Mouse (Mus musculus): ENCODE measurements around the gene Igsf21.

Igsf21 gene

GRCm38 (mm10) chr4:140143884-140144525 lies 102.6 kb downstream of the Igsf21 start:
- DNase-seq (ENCODE audit: low spot score in 2 of 2), result peak in 1 of 2 experiments; percentile 35

- no peak for DNase-seq (ENCODE audit: low spot score in 2 of 2)
Measured at GRCm38 (mm10) chr4:140143178-140143577, 103.4 kb downstream of the Igsf21 start.

- no peak for DNase-seq (ENCODE audit: low spot score in 2 of 2)
Measured at GRCm38 (mm10) chr4:140140485-140140884, 106.1 kb downstream of the Igsf21 start.

GRCm38 (mm10) chr4:140138846-140139245 lies 107.7 kb downstream of the Igsf21 start:
- DNase-seq (ENCODE audit: low spot score in 2 of 2), result no peak

GRCm38 (mm10) chr4:140131625-140132321 lies 114.8 kb downstream of the Igsf21 start:
- no peak for DNase-seq (ENCODE audit: low spot score in 2 of 2)

- DNase-seq (ENCODE audit: low spot score in 2 of 2), result no peak
Measured at GRCm38 (mm10) chr4:140131201-140131600, 115.4 kb downstream of the Igsf21 start.

GRCm38 (mm10) chr4:140129553-140130275 lies 116.9 kb downstream of the Igsf21 start:
- no peak for DNase-seq (ENCODE audit: low spot score in 2 of 2)

- DNase-seq (ENCODE audit: low spot score in 2 of 2), result no peak
Measured at GRCm38 (mm10) chr4:140128116-140128515, 118.5 kb downstream of the Igsf21 start.

GRCm38 (mm10) chr4:140125806-140126205 lies 120.8 kb downstream of the Igsf21 start:
- no peak for DNase-seq (ENCODE audit: low spot score in 2 of 2)

GRCm38 (mm10) chr4:140122534-140122933 lies 124.0 kb downstream of the Igsf21 start:
- DNase-seq (ENCODE audit: low spot score in 2 of 2), result no peak

GRCm38 (mm10) chr4:140117275-140117691 lies 129.3 kb downstream of the Igsf21 start:
- no peak for DNase-seq (ENCODE audit: low spot score in 2 of 2)

- peak; percentile 38 to 43 for DNase-seq (ENCODE audit: low spot score in 2 of 2)
Measured at GRCm38 (mm10) chr4:140115756-140116155, 130.8 kb downstream of the Igsf21 start.

GRCm38 (mm10) chr4:140115053-140115452 lies 131.5 kb downstream of the Igsf21 start:
- DNase-seq (ENCODE audit: low spot score in 2 of 2), result no peak

- no peak for DNase-seq (ENCODE audit: low spot score in 2 of 2)
Measured at GRCm38 (mm10) chr4:140113690-140114475, 132.7 kb downstream of the Igsf21 start.

- no peak for DNase-seq (ENCODE audit: low spot score in 2 of 2)
Measured at GRCm38 (mm10) chr4:140109626-140109948, 137.0 kb downstream of the Igsf21 start.

GRCm38 (mm10) chr4:140108871-140109625 lies 137.5 kb downstream of the Igsf21 start:
- no peak for DNase-seq (ENCODE audit: low spot score in 2 of 2)

- DNase-seq (ENCODE audit: low spot score in 2 of 2), result no peak
Measured at GRCm38 (mm10) chr4:140107161-140107560, 139.4 kb downstream of the Igsf21 start.

GRCm38 (mm10) chr4:140104795-140105194 lies 141.8 kb downstream of the Igsf21 start:
- no peak for DNase-seq (ENCODE audit: low spot score in 2 of 2)

- no peak for DNase-seq (ENCODE audit: low spot score in 2 of 2)
Measured at GRCm38 (mm10) chr4:140103341-140104027, 143.1 kb downstream of the Igsf21 start.

- no peak for DNase-seq (ENCODE audit: low spot score in 2 of 2)
Measured at GRCm38 (mm10) chr4:140102581-140103200, 143.9 kb downstream of the Igsf21 start.

All from left cerebral cortex, adult 9 months (tissue).